Mouse (Mus musculus) small intestine, adult 2 months (tissue): ENCODE measurements around the gene Sphk1.

Experiments
- CTCF ChIP-seq: fragments of 200-500 bp; IDR thresholded peaks from 2 replicates; pipeline ENCODE4 v1.5.1; 2012; ENCODE audit warnings: low read depth, mild to moderate bottlenecking, control low read depth, inconsistent platforms, low read length, moderate library complexity, mixed read lengths; ENCODE audit not compliant: insufficient replicate concordance, insufficient read length; ENCODE audit errors: extremely low read depth
- POLR2A ChIP-seq: fragments of 200-500 bp; IDR thresholded peaks from 2 replicates; pipeline ENCODE4 v1.6.1; 2012; ENCODE audit warnings: low read depth, mild to moderate bottlenecking, control low read depth, inconsistent platforms, low read length, moderate library complexity

DNA sequence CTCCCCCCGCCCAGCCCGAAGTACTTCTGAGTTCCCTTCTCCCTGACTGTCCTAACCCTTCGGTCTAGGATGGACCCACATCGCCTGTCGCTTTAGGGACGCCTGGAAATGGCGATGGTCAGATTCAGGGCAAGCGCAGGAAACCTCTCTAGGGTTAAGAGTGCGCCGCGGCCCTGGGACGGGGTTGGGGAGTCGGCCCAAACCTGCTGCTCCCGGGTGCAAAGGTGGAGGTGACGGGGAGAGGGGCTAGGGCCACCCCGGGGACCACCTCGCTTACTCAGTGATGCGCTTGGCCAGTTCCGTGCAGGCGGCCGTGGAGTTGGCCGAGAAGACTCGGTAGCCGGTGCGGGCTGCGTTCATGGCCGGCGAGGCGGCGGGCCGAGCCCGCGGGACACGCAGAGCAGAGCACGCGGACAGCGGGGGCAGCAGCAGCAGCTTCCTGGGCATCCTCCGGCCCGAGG lies 40.9 kb upstream of the Sphk1 start:
- TF ChIP-seq POLR2A (no peak; the same call in 1 of the 2 replicates), CTCF (no peak)
